Mouse (Mus musculus): ENCODE results near the gene Cwc25. TPM values are rescaled to one million over a fixed set of nuclear protein-coding genes. Genes with fewer than 3 reads are reported as not detected.

Cwc25 gene
- 20.5 and 21.8 TPM in 2 replicates for polyA plus RNA-seq (2016; fragmentation: Nextera tagmentation; extraction: Ambion mirVana)

- Histone ChIP-seq H3K4me1 (peaks cover 20% of the 10 kb centered on the region), H3K36me3 (peaks cover 33% of the 10 kb centered on the region), H3K4me3 (peak within 1 kb of the TSS; percentile 68), H3K27ac (replicated peaks) (peak within 1 kb of the TSS; percentile 86), H3K9me3 (replicated peaks) (no peaks in the 10 kb centered on the region), H3K27me3 (ENCODE audit: low read depth, poor library complexity, severe bottlenecking) (no peaks in the 10 kb centered on the region)
- WGBS: 1% methylated on average over 38 of the region's 38 CpGs
- peak; percentile 95 for DNase-seq (ENCODE audit: low spot score)
Measured at GRCm38 (mm10) chr11:97766154-97766881, at the start of gene Cwc25. Gene Cwc25 (minus strand): TSS chr11:97766556.

GRCm38 (mm10) chr11:97815736-97816135 is 49.4 kb upstream of the Cwc25 start:
- H3K36me3 ChIP-seq: peaks cover 36% of the 10 kb centered on the region
- H3K4me3 ChIP-seq: no peak overlapping the region
- WGBS: 78% methylated on average over 11 of the region's 11 CpGs
- peaks cover 98% of the 10 kb centered on the region for H3K4me1 ChIP-seq
- H3K9me3 ChIP-seq (replicated peaks): no peaks in the 10 kb centered on the region
- H3K27ac ChIP-seq (replicated peaks): peak overlapping the region; percentile 14
- DNase-seq (ENCODE audit: low spot score): no peak
- 0 out of 2 replicates have a peak, but pooled peaks cover 6% of the 10 kb centered on the region for H3K27me3 ChIP-seq (ENCODE audit: low read depth, poor library complexity, severe bottlenecking)

GRCm38 (mm10) chr11:97813746-97814515 is 47.6 kb upstream of the Cwc25 start:
- Histone ChIP-seq H3K36me3 (peaks cover 40% of the 10 kb centered on the region), H3K4me1 (peaks cover 99% of the 10 kb centered on the region)

GRCm38 (mm10) chr11:97813085-97813484 is 46.7 kb upstream of the Cwc25 start:
- H3K36me3 ChIP-seq: peaks cover 49% of the 10 kb centered on the region
- peak overlapping the region; percentile 90 for H3K27ac ChIP-seq (replicated peaks)
- H3K27me3 ChIP-seq (ENCODE audit: low read depth, poor library complexity, severe bottlenecking): 0 out of 2 replicates have a peak, but pooled peaks cover 6% of the 10 kb centered on the region
- no peak for DNase-seq (ENCODE audit: low spot score)
- peak overlapping the region; percentile 42 for H3K4me3 ChIP-seq
- H3K9me3 ChIP-seq (replicated peaks): no peaks in the 10 kb centered on the region
- H3K4me1 ChIP-seq: peaks cover 99% of the 10 kb centered on the region
- 50% methylated on average over 7 of the region's 7 CpGs for WGBS

More at GRCm38 (mm10) chr11:97813746-97814515, 47.6 kb upstream of the Cwc25 start:
- no peak for DNase-seq (ENCODE audit: low spot score)
- Histone ChIP-seq H3K9me3 (replicated peaks) (no peaks in the 10 kb centered on the region), H3K4me3 (0 out of 2 replicates have a peak overlapping the region, but pooled peaks have one; percentile 9), H3K27me3 (ENCODE audit: low read depth, poor library complexity, severe bottlenecking) (0 out of 2 replicates have a peak, but pooled peaks cover 6% of the 10 kb centered on the region), H3K27ac (replicated peaks) (peak overlapping the region; percentile 90)
- 80% methylated on average over 17 of the region's 17 CpGs for WGBS

- H3K27ac ChIP-seq (replicated peaks): peak overlapping the region; percentile 90
- H3K36me3 ChIP-seq: peaks cover 55% of the 10 kb centered on the region
- H3K4me1 ChIP-seq: peaks cover 99% of the 10 kb centered on the region
- peak; percentile 76 for DNase-seq (ENCODE audit: low spot score)
- 27% methylated on average over 3 of the region's 3 CpGs for WGBS
- H3K27me3 ChIP-seq (ENCODE audit: low read depth, poor library complexity, severe bottlenecking): 0 out of 2 replicates have a peak, but pooled peaks cover 6% of the 10 kb centered on the region
- H3K4me3 ChIP-seq: peak overlapping the region; percentile 42
- H3K9me3 ChIP-seq (replicated peaks): no peaks in the 10 kb centered on the region
Measured at GRCm38 (mm10) chr11:97812491-97812921, 46.1 kb upstream of the Cwc25 start.

- no peaks in the 10 kb centered on the region for H3K9me3 ChIP-seq (replicated peaks)
- 0 out of 2 replicates have a peak, but pooled peaks cover 6% of the 10 kb centered on the region for H3K27me3 ChIP-seq (ENCODE audit: low read depth, poor library complexity, severe bottlenecking)
- peak overlapping the region; percentile 90 for H3K27ac ChIP-seq (replicated peaks)
- WGBS: 33% methylated on average over 12 of the region's 13 CpGs
- peak overlapping the region; percentile 42 for H3K4me3 ChIP-seq
- H3K36me3 ChIP-seq: peaks cover 60% of the 10 kb centered on the region
- peaks cover 98% of the 10 kb centered on the region for H3K4me1 ChIP-seq
- DNase-seq (ENCODE audit: low spot score): no peak
Measured at GRCm38 (mm10) chr11:97811569-97812362, 45.4 kb upstream of the Cwc25 start.

- peaks cover 98% of the 10 kb centered on the region for H3K4me1 ChIP-seq
- no peaks in the 10 kb centered on the region for H3K9me3 ChIP-seq (replicated peaks)
- peak overlapping the region; percentile 90 for H3K27ac ChIP-seq (replicated peaks)
- H3K4me3 ChIP-seq: no peak overlapping the region
- WGBS: 17% methylated on average over 3 of the region's 3 CpGs
- no peak for DNase-seq (ENCODE audit: low spot score)
- peaks cover 52% of the 10 kb centered on the region for H3K36me3 ChIP-seq
- H3K27me3 ChIP-seq (ENCODE audit: low read depth, poor library complexity, severe bottlenecking): 0 out of 2 replicates have a peak, but pooled peaks cover 6% of the 10 kb centered on the region
Measured at GRCm38 (mm10) chr11:97810970-97811369, 44.6 kb upstream of the Cwc25 start.

- H3K4me1 ChIP-seq: peaks cover 98% of the 10 kb centered on the region
- DNase-seq (ENCODE audit: low spot score): no peak
Measured at GRCm38 (mm10) chr11:97810356-97810755, 44.0 kb upstream of the Cwc25 start.

GRCm38 (mm10) chr11:97809235-97810121 is 43.1 kb upstream of the Cwc25 start:
- Histone ChIP-seq H3K36me3 (peaks cover 45% of the 10 kb centered on the region), H3K4me3 (no peak overlapping the region), H3K9me3 (replicated peaks) (no peaks in the 10 kb centered on the region), H3K27ac (replicated peaks) (peak overlapping the region; percentile 77), H3K27me3 (ENCODE audit: low read depth, poor library complexity, severe bottlenecking) (no peaks in the 10 kb centered on the region), H3K4me1 (peaks cover 98% of the 10 kb centered on the region)
- WGBS: 82% methylated on average over 7 of the region's 7 CpGs
- no peak for DNase-seq (ENCODE audit: low spot score)

More at GRCm38 (mm10) chr11:97810356-97810755, 44.0 kb upstream of the Cwc25 start:
- Histone ChIP-seq H3K36me3 (peaks cover 46% of the 10 kb centered on the region), H3K9me3 (replicated peaks) (no peaks in the 10 kb centered on the region), H3K27ac (replicated peaks) (peak overlapping the region; percentile 42; the same call in 1 of the 2 replicates), H3K4me3 (no peak overlapping the region; the same call in 1 of the 2 replicates), H3K27me3 (ENCODE audit: low read depth, poor library complexity, severe bottlenecking) (0 out of 2 replicates have a peak, but pooled peaks cover under 1% of the 10 kb centered on the region)
- 75% methylated on average over 7 of the region's 7 CpGs for WGBS

GRCm38 (mm10) chr11:97808621-97809234 is 42.4 kb upstream of the Cwc25 start:
- Histone ChIP-seq H3K27me3 (ENCODE audit: low read depth, poor library complexity, severe bottlenecking) (no peaks in the 10 kb centered on the region), H3K36me3 (peaks cover 39% of the 10 kb centered on the region), H3K27ac (replicated peaks) (peak overlapping the region; percentile 77), H3K4me3 (no peak overlapping the region), H3K4me1 (peaks cover 98% of the 10 kb centered on the region), H3K9me3 (replicated peaks) (no peaks in the 10 kb centered on the region)
- 45% methylated on average over 5 of the region's 5 CpGs for WGBS
- DNase-seq (ENCODE audit: low spot score): no peak

GRCm38 (mm10) chr11:97808093-97808492 is 41.7 kb upstream of the Cwc25 start:
- Histone ChIP-seq H3K9me3 (replicated peaks) (no peaks in the 10 kb centered on the region), H3K27ac (replicated peaks) (peak overlapping the region; percentile 77), H3K4me1 (peaks cover 93% of the 10 kb centered on the region), H3K27me3 (ENCODE audit: low read depth, poor library complexity, severe bottlenecking) (no peaks in the 10 kb centered on the region), H3K36me3 (peaks cover 39% of the 10 kb centered on the region), H3K4me3 (0 out of 2 replicates have a peak overlapping the region, but pooled peaks have one; percentile 8)
- DNase-seq (ENCODE audit: low spot score): no peak
- WGBS: 65% methylated on average over 2 of the region's 2 CpGs

All from midbrain, embryonic 10.5 days (tissue).